Mouse (Mus musculus) G1E (cell line): ENCODE measurements around the gene Htr3a.

Source experiments
- CTCF ChIP-seq: IDR thresholded peaks from 2 replicates; pipeline ENCODE4 v1.5.1; 2012; ENCODE audit warnings: low read depth, low read length, inconsistent platforms, mixed read lengths
- GATA1 ChIP-seq: IDR thresholded peaks from 2 replicates; pipeline ENCODE4 v1.6.1; 2012; ENCODE audit warnings: borderline replicate concordance, low read length, inconsistent platforms, mixed read lengths
- TAL1 ChIP-seq: conservative IDR thresholded peaks from 2 replicates; pipeline ENCODE4 v1.6.1; 2012; ENCODE audit warnings: low read depth, low read length, inconsistent platforms, mixed read lengths

GRCm38 (mm10) chr9:48895819-48896536, 14.9 kb downstream of the Htr3a start:
- TF ChIP-seq CTCF (no peak), GATA1 (no peak), TAL1 (no peak)
